Mouse (Mus musculus) Patski (cell line): ENCODE results near the gene Ager. TPM values are rescaled to one million over a fixed set of nuclear protein-coding genes. Genes with fewer than 3 reads are reported as not detected.

Experiments
- ATAC-seq: fragments of 100-300 bp; one replicate; pipeline ENCODE4 v1.8.0; 2021
- CTCF ChIA-PET: fragments of 350-600 bp; sonication (Branson Sonifier 250); formaldehyde crosslinking; loops from one replicate; lab custom pipeline; 2022; ENCODE audit warnings: inconsistent platforms; lab: Charles Lee
- POLR2A ChIA-PET: fragments of 350-600 bp; sonication (Branson Sonifier 250); formaldehyde crosslinking; loops from one replicate; lab custom pipeline; 2022; ENCODE audit warnings: antibody characterized with exemption, inconsistent platforms; lab: Charles Lee
- DNase-seq: peaks from one replicate; pipeline ENCODE4 v3.0.0-alpha.2; 2011; ENCODE audit warnings: low read depth, low spot score
- H3K27me3 ChIP-seq: fragments of 371-371 bp; one replicate; pipeline ENCODE4 v1.5.1; 2021
- CTCF ChIP-seq: fragments of 100-300 bp; IDR thresholded peaks from one replicate; pipeline ENCODE4 v1.5.1; 2021
- in situ Hi-C: fragments of 300-500 bp; cut with MboI; formaldehyde crosslinking; loops from 3 replicates; pipeline ENCODE4 v1.11.1; 2018; ENCODE audit warnings: low pct_unique_long_range_greater_than_20kb, mixed read lengths
- polyA plus RNA-seq: library from polyadenylated mRNA; unstranded; gene quantifications from one replicate; pipeline ENCODE4 v1.2.3, GENCODE M21; 2021

The Ager gene
- polyA plus RNA-seq, 1 experiment from 2014 or later: 1.2 TPM

DNA sequence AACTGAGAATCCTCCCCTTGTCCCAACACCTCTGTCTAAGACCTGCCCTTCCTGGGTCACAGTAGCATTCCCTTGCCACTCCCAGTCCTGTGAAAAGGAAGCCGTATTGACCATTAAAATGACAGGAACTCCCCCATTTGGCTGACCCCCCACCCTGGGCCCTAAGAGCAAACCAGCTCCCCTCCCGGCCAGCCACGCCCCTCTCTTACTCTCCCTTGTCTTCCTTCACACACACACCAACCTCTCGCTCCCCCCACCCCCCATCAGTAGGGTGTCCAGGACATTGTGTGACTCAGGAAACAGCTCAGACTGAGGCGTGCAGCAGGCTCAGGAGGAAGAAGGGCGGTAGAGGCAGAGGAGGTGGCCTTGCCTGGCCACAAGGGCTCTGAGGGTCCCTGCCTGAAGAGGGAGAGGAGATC, 33.6 kb upstream of the Ager start, which contains the start of gene Notch4:
Gene Notch4 (plus strand): TSS at position 266 of the 419 bp plus-strand sequence.
- CTCF ChIA-PET: no interaction called here
- ATAC-seq: no peak

DNA sequence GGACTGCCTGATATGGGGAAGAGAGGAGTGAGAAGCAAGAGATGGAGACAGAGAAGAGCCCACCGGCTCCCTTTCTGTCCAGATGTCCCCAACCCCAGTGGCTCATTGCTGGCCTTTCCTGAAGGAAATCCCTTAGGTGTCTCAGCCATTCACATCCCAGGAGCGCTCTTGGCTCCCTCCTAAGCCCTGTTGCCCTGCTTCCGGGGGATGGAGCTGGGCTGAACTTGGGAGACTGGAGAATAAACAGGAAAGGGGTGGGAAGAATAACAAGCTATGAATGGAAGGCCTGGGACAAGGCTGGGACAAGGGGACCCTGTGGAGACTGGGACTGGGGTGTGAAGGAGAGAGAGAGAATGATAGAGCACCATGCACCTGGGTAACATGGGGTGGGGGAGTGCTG, 32.9 kb upstream of the Ager start:
- DNase-seq (no peak), ATAC-seq (no peak)
- no peak for TF ChIP-seq CTCF
- in situ Hi-C loops: no loop called here
- peaks cover 42% of the 10 kb centered on the region for H3K27me3 ChIP-seq
- CTCF ChIA-PET: interaction anchor here (1.0 kb wide), 1 partner anchor 9 kb away, joined by 4 read pairs; no protein-coding TSS in a partner anchor
- POLR2A ChIA-PET: no interaction called here

More for the DNA sequence above, 33.6 kb upstream of the Ager start, which contains the start of gene Notch4:
- DNase-seq: no peak
- peaks cover 40% of the 10 kb centered on the region for H3K27me3 ChIP-seq
- in situ Hi-C loops: no loop called here
- TF ChIP-seq CTCF: no peak
- POLR2A ChIA-PET: interaction anchor here (0.7 kb wide), 1 partner anchor 652 kb away, joined by 5 read pairs; no protein-coding TSS in a partner anchor

DNA sequence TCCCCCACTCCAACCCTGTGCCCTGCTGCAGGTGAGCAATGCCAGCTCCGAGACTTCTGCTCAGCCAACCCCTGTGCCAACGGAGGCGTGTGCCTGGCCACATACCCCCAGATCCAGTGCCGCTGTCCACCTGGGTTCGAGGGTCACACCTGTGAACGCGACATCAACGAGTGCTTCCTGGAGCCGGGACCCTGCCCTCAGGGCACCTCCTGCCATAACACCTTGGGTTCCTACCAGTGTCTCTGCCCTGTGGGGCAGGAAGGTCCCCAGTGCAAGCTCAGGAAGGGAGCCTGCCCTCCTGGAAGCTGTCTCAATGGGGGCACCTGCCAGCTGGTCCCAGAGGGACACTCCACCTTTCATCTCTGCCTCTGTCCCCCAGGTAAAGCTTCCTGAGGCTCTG, 30.4 kb upstream of the Ager start:
- in situ Hi-C loops: no loop called here
- TF ChIP-seq CTCF: no peak
- ChIA-PET POLR2A (no interaction called here), CTCF (interaction anchor here (1.1 kb wide), 1 partner anchor 13 kb away, joined by 3 read pairs; no protein-coding TSS in a partner anchor)
- H3K27me3 ChIP-seq: peaks cover 42% of the 10 kb centered on the region
- no peak for ATAC-seq
- no peak for DNase-seq

DNA sequence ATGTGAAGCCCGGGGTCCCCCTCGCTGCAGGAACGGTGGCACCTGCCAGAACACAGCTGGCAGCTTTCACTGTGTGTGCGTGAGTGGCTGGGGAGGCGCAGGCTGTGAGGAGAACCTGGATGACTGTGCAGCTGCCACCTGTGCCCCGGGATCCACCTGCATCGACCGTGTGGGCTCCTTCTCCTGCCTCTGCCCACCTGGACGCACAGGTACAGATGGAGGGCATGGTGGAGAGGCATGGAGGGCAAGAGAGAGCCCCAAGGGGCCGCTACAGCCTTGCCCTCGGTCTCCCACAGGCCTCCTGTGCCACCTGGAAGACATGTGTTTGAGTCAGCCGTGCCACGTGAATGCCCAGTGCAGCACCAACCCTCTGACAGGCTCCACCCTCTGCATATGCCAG, 29.2 kb upstream of the Ager start:
- peaks cover 43% of the 10 kb centered on the region for H3K27me3 ChIP-seq
- DNase-seq: no peak
- POLR2A ChIA-PET: no interaction called here
- ATAC-seq: no peak
- CTCF ChIA-PET: no interaction called here
- TF ChIP-seq CTCF: no peak
- in situ Hi-C loops: no loop called here

DNA sequence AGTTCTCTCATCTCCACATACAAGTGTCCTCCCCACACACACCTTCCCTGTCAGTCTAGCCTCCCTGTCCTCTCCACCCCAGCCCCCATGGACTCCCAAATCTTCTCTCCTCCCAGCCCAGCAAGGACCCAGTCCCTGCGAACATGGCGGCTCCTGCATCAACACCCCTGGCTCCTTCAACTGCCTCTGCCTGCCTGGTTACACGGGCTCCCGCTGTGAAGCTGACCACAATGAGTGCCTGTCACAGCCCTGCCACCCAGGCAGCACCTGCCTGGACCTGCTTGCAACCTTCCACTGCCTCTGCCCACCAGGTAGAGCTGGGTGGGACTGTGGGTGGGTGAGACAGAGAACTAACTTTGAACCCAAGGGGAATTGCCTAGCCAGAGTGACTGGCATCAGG, 27.7 kb upstream of the Ager start:
- in situ Hi-C loops: no loop called here
- H3K27me3 ChIP-seq: peaks cover 49% of the 10 kb centered on the region
- ATAC-seq: no peak
- TF ChIP-seq CTCF: no peak
- ChIA-PET POLR2A (no interaction called here), CTCF (no interaction called here)
- no peak for DNase-seq

DNA sequence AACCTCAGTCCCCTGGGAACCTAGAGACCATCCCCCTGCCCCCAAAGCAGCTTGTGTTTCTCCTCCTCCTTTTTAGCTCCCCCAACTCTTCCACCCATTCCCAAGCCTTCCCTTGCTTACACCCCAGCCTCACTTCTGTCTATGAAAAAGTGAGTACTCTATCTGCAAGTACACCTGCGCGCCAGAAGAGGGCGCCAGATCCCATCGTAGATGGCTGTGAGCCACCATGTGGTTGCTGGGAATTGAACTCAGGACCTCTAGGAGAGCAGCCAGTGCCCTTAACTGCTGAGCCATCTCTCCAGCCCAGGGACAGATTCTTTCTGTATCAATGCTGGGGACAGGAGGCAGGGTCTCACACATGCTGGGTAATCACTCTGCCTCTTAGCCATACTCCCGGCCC, 25.8 kb upstream of the Ager start:
- CTCF ChIA-PET: interaction anchor here (1.4 kb wide), 1 partner anchor 49 kb away, joined by 5 read pairs; no protein-coding TSS in a partner anchor
- no peak for ATAC-seq
- no peak for DNase-seq
- peaks cover 31% of the 10 kb centered on the region for H3K27me3 ChIP-seq
- POLR2A ChIA-PET: no interaction called here
- no peak for TF ChIP-seq CTCF
- in situ Hi-C loops: no loop called here

DNA sequence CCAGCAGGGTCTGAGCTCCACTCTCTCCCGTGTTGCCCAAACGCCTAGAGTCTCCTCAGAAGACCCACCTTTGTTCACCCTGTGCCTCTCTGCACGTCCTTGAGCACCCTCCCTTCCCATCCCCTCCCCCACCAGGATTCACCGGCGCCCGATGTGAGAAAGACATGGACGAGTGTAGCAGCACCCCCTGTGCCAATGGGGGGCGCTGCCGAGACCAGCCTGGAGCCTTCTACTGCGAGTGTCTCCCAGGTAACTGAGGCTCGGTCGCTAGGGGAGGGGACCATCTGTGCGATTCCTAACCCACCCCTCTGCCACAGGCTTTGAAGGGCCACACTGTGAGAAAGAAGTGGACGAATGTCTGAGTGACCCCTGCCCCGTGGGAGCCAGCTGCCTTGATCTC, 25.3 kb upstream of the Ager start:
- ChIA-PET POLR2A (no interaction called here), CTCF (interaction anchor here (1.4 kb wide), 1 partner anchor 48 kb away, joined by 5 read pairs; no protein-coding TSS in a partner anchor)
- H3K27me3 ChIP-seq: peaks cover 26% of the 10 kb centered on the region
- in situ Hi-C loops: no loop called here
- ATAC-seq: no peak
- TF ChIP-seq CTCF: no peak
- no peak for DNase-seq

DNA sequence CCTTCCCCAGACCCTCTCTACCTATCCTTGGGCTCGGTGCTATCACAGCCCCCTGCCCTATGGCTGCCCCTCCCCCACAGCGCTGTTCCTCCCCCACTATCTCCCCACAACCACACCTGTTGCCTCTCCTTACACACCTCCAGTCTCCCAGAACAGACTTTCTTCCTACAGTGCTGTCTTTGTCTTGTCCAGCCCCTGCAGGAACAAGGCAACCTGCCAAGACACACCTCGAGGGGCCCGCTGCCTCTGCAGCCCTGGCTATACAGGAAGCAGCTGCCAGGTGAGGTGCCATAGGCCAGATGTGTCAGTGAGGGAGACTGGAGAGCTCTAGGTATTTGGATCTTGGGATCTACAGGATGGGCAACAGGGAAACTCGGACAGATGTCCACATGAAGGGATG, 21.1 kb upstream of the Ager start:
- POLR2A ChIA-PET: no interaction called here
- CTCF ChIA-PET: no interaction called here
- ATAC-seq (no peak), DNase-seq (no peak)
- no peak for TF ChIP-seq CTCF
- peaks cover 9% of the 10 kb centered on the region for H3K27me3 ChIP-seq
- in situ Hi-C loops: no loop called here

DNA sequence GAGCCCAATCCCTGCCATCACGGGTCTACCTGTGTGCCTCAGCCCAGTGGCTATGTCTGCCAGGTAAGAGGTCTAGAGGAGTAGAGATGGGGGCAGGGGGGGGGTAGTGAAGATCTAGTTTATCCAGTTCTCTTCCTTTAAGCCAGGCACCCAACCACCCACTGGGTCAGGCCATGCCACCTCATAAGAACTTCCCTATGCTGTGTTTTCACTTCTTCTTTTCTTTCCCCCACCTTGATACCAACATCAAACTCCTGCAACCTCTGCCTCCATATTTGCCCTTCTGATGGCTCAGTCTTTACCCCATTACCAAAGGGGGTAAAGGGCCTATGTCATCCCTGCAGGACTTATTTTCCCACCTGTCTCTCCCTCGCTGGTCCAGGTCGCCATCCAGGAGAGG, 19.6 kb upstream of the Ager start:
- POLR2A ChIA-PET: no interaction called here
- CTCF ChIA-PET: no interaction called here
- no peak for TF ChIP-seq CTCF
- in situ Hi-C loops: no loop called here
- no peak for ATAC-seq
- DNase-seq: no peak
- peaks cover 9% of the 10 kb centered on the region for H3K27me3 ChIP-seq

DNA sequence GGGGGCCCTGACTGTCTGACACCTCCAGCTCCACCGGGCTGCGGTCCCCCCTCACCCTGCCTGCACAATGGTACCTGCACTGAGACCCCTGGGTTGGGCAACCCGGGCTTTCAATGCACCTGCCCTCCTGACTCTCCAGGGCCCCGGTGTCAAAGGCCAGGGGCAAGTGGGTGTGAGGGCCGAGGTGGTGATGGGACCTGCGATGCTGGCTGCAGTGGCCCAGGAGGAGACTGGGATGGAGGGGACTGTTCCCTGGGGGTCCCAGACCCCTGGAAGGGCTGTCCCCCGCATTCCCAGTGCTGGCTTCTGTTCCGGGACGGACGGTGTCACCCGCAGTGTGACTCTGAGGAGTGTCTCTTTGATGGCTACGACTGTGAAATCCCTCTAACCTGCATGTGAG, 15.1 kb upstream of the Ager start:
- no peak for DNase-seq
- in situ Hi-C loops: no loop called here
- ChIA-PET CTCF (interaction anchor here (1.0 kb wide), 1 partner anchor 20 kb away, joined by 3 read pairs; no protein-coding TSS in a partner anchor), POLR2A (interaction anchor here (0.7 kb wide), 1 partner anchor 336 kb away, joined by 3 read pairs; no protein-coding TSS in a partner anchor)
- no peaks in the 10 kb centered on the region for H3K27me3 ChIP-seq
- no peak for ATAC-seq
- no peak for TF ChIP-seq CTCF

DNA sequence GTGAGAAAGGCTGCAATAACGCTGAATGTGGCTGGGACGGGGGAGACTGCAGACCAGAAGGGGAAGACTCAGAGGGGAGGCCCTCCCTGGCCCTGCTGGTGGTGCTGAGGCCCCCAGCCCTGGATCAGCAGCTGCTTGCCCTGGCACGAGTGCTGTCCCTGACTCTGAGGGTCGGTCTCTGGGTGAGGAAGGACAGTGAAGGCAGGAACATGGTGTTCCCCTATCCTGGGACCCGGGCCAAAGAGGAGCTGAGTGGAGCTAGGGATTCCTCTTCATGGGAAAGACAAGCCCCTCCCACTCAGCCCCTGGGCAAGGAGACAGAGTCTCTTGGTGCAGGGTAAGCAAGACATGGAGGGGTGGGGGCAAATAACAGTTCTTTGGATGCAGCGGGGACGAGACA, 14.3 kb upstream of the Ager start:
- H3K27me3 ChIP-seq: no peaks in the 10 kb centered on the region
- POLR2A ChIA-PET: no interaction called here
- ATAC-seq (no peak), DNase-seq (no peak)
- no peak for TF ChIP-seq CTCF
- in situ Hi-C loops: no loop called here
- CTCF ChIA-PET: interaction anchor here (1.0 kb wide), 1 partner anchor 21 kb away, joined by 3 read pairs; no protein-coding TSS in a partner anchor

DNA sequence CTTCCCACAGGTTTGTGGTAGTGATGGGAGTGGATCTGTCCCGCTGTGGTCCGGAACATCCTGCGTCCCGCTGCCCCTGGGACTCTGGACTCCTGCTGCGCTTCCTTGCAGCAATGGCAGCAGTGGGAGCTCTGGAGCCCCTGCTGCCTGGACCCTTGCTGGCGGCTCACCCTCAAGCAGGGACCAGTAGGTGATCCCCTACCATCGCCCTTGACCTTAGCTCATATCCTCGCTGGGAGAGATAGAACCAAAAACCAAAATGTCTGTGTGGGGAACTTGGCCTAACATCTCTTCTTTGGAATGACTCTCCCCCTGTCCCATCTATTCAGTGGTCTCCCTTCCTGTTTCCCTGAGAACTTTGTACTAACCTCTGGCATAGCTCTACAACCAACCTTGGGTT, 13.8 kb upstream of the Ager start:
- POLR2A ChIA-PET: no interaction called here
- DNase-seq (no peak), ATAC-seq (no peak)
- no peaks in the 10 kb centered on the region for H3K27me3 ChIP-seq
- no peak for TF ChIP-seq CTCF
- CTCF ChIA-PET: no interaction called here
- in situ Hi-C loops: no loop called here
